Mouse (Mus musculus): ENCODE results near the gene Wdr59. TPM values are rescaled to one million over a fixed set of nuclear protein-coding genes. Genes with fewer than 3 reads are reported as not detected.

Wdr59 gene
- polyA plus RNA-seq, 1 experiment from 2014 or later: 4.2 TPM

- Histone ChIP-seq H3K9me3 (replicated peaks; ENCODE audit: control insufficient read depth, low read length) (no peaks in the 10 kb centered on the region), H3K4me1 (ENCODE audit: control insufficient read depth, insufficient read depth, low read length) (no peaks in the 10 kb centered on the region), H3K4me2 (no peak overlapping the region), H3K9ac (ENCODE audit: low read depth, low read length) (no peak overlapping the region), H3K4me3 (ENCODE audit: low read depth, low read length) (no peak overlapping the region), H3K36me3 (ENCODE audit: control insufficient read depth, insufficient read depth, low read length) (no peaks in the 10 kb centered on the region), H3K27ac (ENCODE audit: low read depth, low read length) (no peak overlapping the region), H3K27me3 (ENCODE audit: control insufficient read depth, insufficient read depth, low read length) (no peaks in the 10 kb centered on the region)
- no peak for ATAC-seq (replicated peaks; ENCODE audit: insufficient number of reproducible peaks, low FRiP score, low TSS enrichment)
- 63% methylated on average over 11 of the region's 11 CpGs for WGBS (ENCODE audit: insufficient replicate concordance)
Measured at GRCm38 (mm10) chr8:111435071-111435828, 86.6 kb downstream of the Wdr59 start.

- no peak for ATAC-seq (replicated peaks; ENCODE audit: insufficient number of reproducible peaks, low FRiP score, low TSS enrichment)
- Histone ChIP-seq H3K36me3 (ENCODE audit: control insufficient read depth, insufficient read depth, low read length) (no peaks in the 10 kb centered on the region), H3K27me3 (ENCODE audit: control insufficient read depth, insufficient read depth, low read length) (no peaks in the 10 kb centered on the region), H3K4me3 (ENCODE audit: low read depth, low read length) (no peak overlapping the region), H3K9me3 (replicated peaks; ENCODE audit: control insufficient read depth, low read length) (no peaks in the 10 kb centered on the region), H3K4me1 (ENCODE audit: control insufficient read depth, insufficient read depth, low read length) (no peaks in the 10 kb centered on the region), H3K4me2 (no peak overlapping the region), H3K27ac (ENCODE audit: low read depth, low read length) (no peak overlapping the region), H3K9ac (ENCODE audit: low read depth, low read length) (no peak overlapping the region)
- 88% methylated on average over 9 of the region's 9 CpGs for WGBS (ENCODE audit: insufficient replicate concordance)
Measured at GRCm38 (mm10) chr8:111424646-111425045, 97.2 kb downstream of the Wdr59 start.

- no peak overlapping the region for H3K4me3 ChIP-seq (ENCODE audit: low read depth, low read length)
- no peaks in the 10 kb centered on the region for H3K36me3 ChIP-seq (ENCODE audit: control insufficient read depth, insufficient read depth, low read length)
- H3K4me1 ChIP-seq (ENCODE audit: control insufficient read depth, insufficient read depth, low read length): no peaks in the 10 kb centered on the region
- 81% methylated on average over 11 of the region's 11 CpGs for WGBS (ENCODE audit: insufficient replicate concordance)
- no peak overlapping the region for H3K27ac ChIP-seq (ENCODE audit: low read depth, low read length)
- no peaks in the 10 kb centered on the region for H3K27me3 ChIP-seq (ENCODE audit: control insufficient read depth, insufficient read depth, low read length)
- no peak overlapping the region for H3K4me2 ChIP-seq
- no peak for ATAC-seq (replicated peaks; ENCODE audit: insufficient number of reproducible peaks, low FRiP score, low TSS enrichment)
- no peaks in the 10 kb centered on the region for H3K9me3 ChIP-seq (replicated peaks; ENCODE audit: control insufficient read depth, low read length)
- H3K9ac ChIP-seq (ENCODE audit: low read depth, low read length): no peak overlapping the region
Measured at GRCm38 (mm10) chr8:111424181-111424580, 97.7 kb downstream of the Wdr59 start.

GRCm38 (mm10) chr8:111422614-111423013, 99.3 kb downstream of the Wdr59 start:
- H3K4me3 ChIP-seq (ENCODE audit: low read depth, low read length): no peak overlapping the region
- H3K4me1 ChIP-seq (ENCODE audit: control insufficient read depth, insufficient read depth, low read length): no peaks in the 10 kb centered on the region
- H3K27me3 ChIP-seq (ENCODE audit: control insufficient read depth, insufficient read depth, low read length): no peaks in the 10 kb centered on the region
- ATAC-seq (replicated peaks; ENCODE audit: insufficient number of reproducible peaks, low FRiP score, low TSS enrichment): no peak
- H3K27ac ChIP-seq (ENCODE audit: low read depth, low read length): no peak overlapping the region
- no peaks in the 10 kb centered on the region for H3K9me3 ChIP-seq (replicated peaks; ENCODE audit: control insufficient read depth, low read length)
- no peak overlapping the region for H3K4me2 ChIP-seq
- WGBS (ENCODE audit: insufficient replicate concordance): 74% methylated on average over 2 of the region's 2 CpGs
- no peaks in the 10 kb centered on the region for H3K36me3 ChIP-seq (ENCODE audit: control insufficient read depth, insufficient read depth, low read length)
- H3K9ac ChIP-seq (ENCODE audit: low read depth, low read length): no peak overlapping the region

GRCm38 (mm10) chr8:111419171-111419570, 102.7 kb downstream of the Wdr59 start:
- Histone ChIP-seq H3K36me3 (ENCODE audit: control insufficient read depth, insufficient read depth, low read length) (no peaks in the 10 kb centered on the region), H3K9ac (ENCODE audit: low read depth, low read length) (no peak overlapping the region), H3K4me1 (ENCODE audit: control insufficient read depth, insufficient read depth, low read length) (no peaks in the 10 kb centered on the region), H3K4me3 (ENCODE audit: low read depth, low read length) (no peak overlapping the region), H3K4me2 (no peak overlapping the region), H3K27ac (ENCODE audit: low read depth, low read length) (no peak overlapping the region), H3K9me3 (replicated peaks; ENCODE audit: control insufficient read depth, low read length) (no peaks in the 10 kb centered on the region), H3K27me3 (ENCODE audit: control insufficient read depth, insufficient read depth, low read length) (peaks cover 4% of the 10 kb centered on the region; the same call in 1 of the 2 replicates)
- 67% methylated on average over 3 of the region's 3 CpGs for WGBS (ENCODE audit: insufficient replicate concordance)
- ATAC-seq (replicated peaks; ENCODE audit: insufficient number of reproducible peaks, low FRiP score, low TSS enrichment): no peak; the same call in 1 of the 2 replicates

GRCm38 (mm10) chr8:111418601-111419000, 103.3 kb downstream of the Wdr59 start:
- H3K4me2 ChIP-seq: no peak overlapping the region
- no peak overlapping the region for H3K9ac ChIP-seq (ENCODE audit: low read depth, low read length)
- no peak overlapping the region for H3K27ac ChIP-seq (ENCODE audit: low read depth, low read length)
- 36% methylated on average over 9 of the region's 9 CpGs for WGBS (ENCODE audit: insufficient replicate concordance)
- no peaks in the 10 kb centered on the region for H3K9me3 ChIP-seq (replicated peaks; ENCODE audit: control insufficient read depth, low read length)
- ATAC-seq (replicated peaks; ENCODE audit: insufficient number of reproducible peaks, low FRiP score, low TSS enrichment): no peak
- H3K4me1 ChIP-seq (ENCODE audit: control insufficient read depth, insufficient read depth, low read length): no peaks in the 10 kb centered on the region
- H3K36me3 ChIP-seq (ENCODE audit: control insufficient read depth, insufficient read depth, low read length): no peaks in the 10 kb centered on the region
- H3K27me3 ChIP-seq (ENCODE audit: control insufficient read depth, insufficient read depth, low read length): peaks cover 4% of the 10 kb centered on the region; the same call in 1 of the 2 replicates
- no peak overlapping the region for H3K4me3 ChIP-seq (ENCODE audit: low read depth, low read length)

- Histone ChIP-seq H3K4me1 (ENCODE audit: control insufficient read depth, insufficient read depth, low read length) (no peaks in the 10 kb centered on the region), H3K9me3 (replicated peaks; ENCODE audit: control insufficient read depth, low read length) (no peaks in the 10 kb centered on the region), H3K36me3 (ENCODE audit: control insufficient read depth, insufficient read depth, low read length) (no peaks in the 10 kb centered on the region), H3K4me2 (no peak overlapping the region), H3K9ac (ENCODE audit: low read depth, low read length) (no peak overlapping the region), H3K27ac (ENCODE audit: low read depth, low read length) (no peak overlapping the region), H3K4me3 (ENCODE audit: low read depth, low read length) (no peak overlapping the region), H3K27me3 (ENCODE audit: control insufficient read depth, insufficient read depth, low read length) (peaks cover 4% of the 10 kb centered on the region; the same call in 1 of the 2 replicates)
- 77% methylated on average over 10 of the region's 10 CpGs for WGBS (ENCODE audit: insufficient replicate concordance)
- no peak for ATAC-seq (replicated peaks; ENCODE audit: insufficient number of reproducible peaks, low FRiP score, low TSS enrichment)
Measured at GRCm38 (mm10) chr8:111417222-111417621, 104.7 kb downstream of the Wdr59 start.

- no peak for ATAC-seq (replicated peaks; ENCODE audit: insufficient number of reproducible peaks, low FRiP score, low TSS enrichment)
- Histone ChIP-seq H3K9me3 (replicated peaks; ENCODE audit: control insufficient read depth, low read length) (no peaks in the 10 kb centered on the region), H3K27ac (ENCODE audit: low read depth, low read length) (no peak overlapping the region), H3K27me3 (ENCODE audit: control insufficient read depth, insufficient read depth, low read length) (no peaks in the 10 kb centered on the region), H3K36me3 (ENCODE audit: control insufficient read depth, insufficient read depth, low read length) (no peaks in the 10 kb centered on the region), H3K4me1 (ENCODE audit: control insufficient read depth, insufficient read depth, low read length) (no peaks in the 10 kb centered on the region), H3K4me3 (ENCODE audit: low read depth, low read length) (no peak overlapping the region), H3K9ac (ENCODE audit: low read depth, low read length) (no peak overlapping the region), H3K4me2 (no peak overlapping the region)
- 36% methylated on average over 4 of the region's 4 CpGs for WGBS (ENCODE audit: insufficient replicate concordance)
Measured at GRCm38 (mm10) chr8:111403391-111403790, 118.5 kb downstream of the Wdr59 start.
